Mouse (Mus musculus) heart, postnatal 0 days (tissue): ENCODE measurements around the gene Zfp292.

Experiments
- CTCF ChIP-seq: IDR thresholded peaks from 2 replicates; pipeline ENCODE4 v1.5.1; 2016; ENCODE audit warnings: antibody characterized with exemption, control low read depth, low read depth
- EP300 ChIP-seq: IDR thresholded peaks from 2 replicates; pipeline ENCODE4 v1.6.1; 2016; ENCODE audit warnings: antibody characterized with exemption, low read depth

DNA sequence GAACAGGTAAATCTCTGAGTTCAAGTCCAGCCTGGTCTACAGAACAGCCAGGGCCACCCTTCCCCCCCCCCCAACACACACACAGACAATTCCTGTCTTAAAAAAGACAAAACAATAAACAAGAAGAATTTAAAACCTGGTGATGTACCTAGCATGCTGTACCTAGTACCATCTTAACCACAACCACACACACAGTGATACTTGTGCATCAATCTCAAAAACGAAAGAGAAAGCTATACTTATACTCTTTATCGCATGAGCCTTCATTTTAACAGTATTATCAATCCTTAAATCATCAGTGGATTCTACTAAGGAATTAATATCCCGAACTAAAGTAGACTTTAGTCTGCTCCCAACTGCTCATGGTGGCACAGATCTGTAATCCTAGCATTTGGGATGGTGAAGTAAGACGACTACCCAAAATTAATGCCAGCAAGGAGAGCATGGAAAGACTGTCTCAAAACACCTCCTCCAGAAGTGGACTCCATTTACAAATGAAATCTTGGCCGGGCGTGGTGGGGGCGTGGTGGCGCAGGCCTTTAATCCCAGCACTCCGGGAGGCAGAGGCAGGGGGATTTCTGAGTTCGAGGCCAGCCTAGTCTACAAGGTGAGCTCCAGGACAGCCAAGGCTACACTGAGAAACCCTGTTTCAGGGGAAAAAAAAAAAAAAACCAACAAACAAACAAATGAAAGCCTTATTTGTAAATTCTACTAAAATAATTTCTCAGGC, 1.7 kb downstream of the Zfp292 start:
- no peak for TF ChIP-seq CTCF
- TF ChIP-seq EP300, result no peak
